Mouse (Mus musculus) limb, embryonic 13.5 days (tissue): ENCODE measurements around the gene Bbx. TPM values are rescaled to one million over a fixed set of nuclear protein-coding genes. Genes with fewer than 3 reads are reported as not detected.

Source experiments
- ATAC-seq: fragments of 200-750 bp; cut with Nextera tagmentation; 2 replicates; pipeline ENCODE4 v1.8.0; 2017; ENCODE audit warnings: low read depth, moderate number of reproducible peaks, moderate TSS enrichment; ENCODE audit not compliant: low FRiP score
- H3K27ac ChIP-seq: fragments of 300-500 bp; sonication (generic); 2 replicates; pipeline ENCODE4 v1.5.1; 2015; ENCODE audit warnings: inconsistent platforms, mild to moderate bottlenecking, moderate library complexity
- H3K27me3 ChIP-seq: fragments of 300-500 bp; sonication (generic); 2 replicates; pipeline ENCODE4 v1.6.1; 2015; ENCODE audit warnings: mild to moderate bottlenecking, inconsistent platforms
- H3K36me3 ChIP-seq: fragments of 300-500 bp; sonication (generic); 2 replicates; pipeline ENCODE4 v1.6.1; 2015; ENCODE audit warnings: inconsistent platforms, mild to moderate bottlenecking, moderate library complexity
- H3K4me1 ChIP-seq: fragments of 300-500 bp; sonication (generic); 2 replicates; pipeline ENCODE4 v1.6.1; 2015; ENCODE audit warnings: inconsistent platforms
- H3K4me2 ChIP-seq: fragments of 300-500 bp; sonication (generic); replicated peaks from 2 replicates; pipeline ENCODE4 v1.6.1; 2015; ENCODE audit warnings: inconsistent platforms, mild to moderate bottlenecking, moderate library complexity
- H3K4me3 ChIP-seq: fragments of 300-500 bp; sonication (generic); 2 replicates; pipeline ENCODE4 v1.5.1; 2015; ENCODE audit warnings: moderate library complexity, mild to moderate bottlenecking, inconsistent platforms
- H3K9ac ChIP-seq: fragments of 300-500 bp; sonication (generic); 2 replicates; pipeline ENCODE4 v1.6.1; 2015; ENCODE audit warnings: mild to moderate bottlenecking, inconsistent platforms
- H3K9me3 ChIP-seq: fragments of 300-500 bp; sonication (generic); 2 replicates; pipeline ENCODE4 v1.6.1; 2016; ENCODE audit warnings: inconsistent platforms
- WGBS: fragments of 180-500 bp; shearing (Covaris S2); methylation state at CpG from one replicate; pipeline ENCODE4 v1.1.7; 2015; 5-methylcytosine and 5-hydroxymethylcytosine counted together
- polyA plus RNA-seq: library from polyadenylated mRNA; unstranded; fragments of >200 nt; fragmentation: Nextera tagmentation; extraction: Ambion mirVana; gene quantifications from 2 replicates; pipeline ENCODE4 v1.2.1, GENCODE M21; 2015

The Bbx gene
- polyA plus RNA-seq, 1 experiment from 2014 or later, result 54.4 TPM

DNA sequence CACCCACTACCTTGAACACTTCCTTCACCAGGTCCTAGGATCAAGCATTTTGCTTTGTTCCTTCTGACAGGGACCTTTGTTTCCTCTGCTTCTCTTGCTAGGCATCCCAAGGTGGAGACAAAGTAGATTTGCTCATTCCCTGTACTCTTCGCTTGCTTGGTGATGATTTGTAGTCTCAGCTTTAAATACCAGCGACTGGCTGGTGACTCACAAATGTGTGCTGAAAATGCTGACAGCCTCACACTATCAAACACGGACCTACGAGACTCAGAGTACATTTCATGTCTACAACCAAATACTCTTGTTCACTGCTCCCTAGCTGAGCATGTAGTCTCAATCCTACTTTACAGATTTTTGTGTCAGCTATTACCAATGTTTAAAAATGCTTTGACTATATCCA lies 220.5 kb downstream of the Bbx start:
- Histone ChIP-seq H3K27me3 (no peaks in the 10 kb centered on the region), H3K4me2 (no peak overlapping the region), H3K9ac (no peak overlapping the region), H3K36me3 (peaks cover 15% of the 10 kb centered on the region), H3K4me3 (no peak overlapping the region), H3K27ac (no peak overlapping the region), H3K9me3 (no peaks in the 10 kb centered on the region), H3K4me1 (no peaks in the 10 kb centered on the region)
- ATAC-seq, result no peak
- WGBS, result 88% methylated on average over 4 of the region's 4 CpGs

DNA sequence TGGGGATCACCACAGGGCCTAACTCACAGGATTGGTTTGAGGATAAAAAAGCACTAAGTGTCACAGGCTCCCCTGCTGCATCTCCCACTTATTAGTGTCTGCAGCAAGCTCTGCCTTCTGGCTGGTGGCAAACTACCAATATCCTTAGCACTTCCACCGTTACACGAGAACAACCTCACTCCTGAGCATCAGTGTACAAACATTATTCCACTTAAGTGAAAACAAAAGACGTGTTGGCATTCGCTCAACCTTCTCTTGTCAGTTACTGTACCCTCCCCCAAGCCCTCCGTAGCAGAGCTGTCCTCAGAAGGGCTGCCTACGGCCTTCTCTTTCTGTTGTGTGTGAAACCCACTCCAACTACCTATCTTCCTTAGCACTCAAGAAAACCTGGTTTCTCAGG lies 221.0 kb downstream of the Bbx start:
- WGBS, result 80% methylated on average over 6 of the region's 6 CpGs
- Histone ChIP-seq H3K9ac (no peak overlapping the region), H3K27me3 (no peaks in the 10 kb centered on the region), H3K9me3 (no peaks in the 10 kb centered on the region), H3K4me2 (no peak overlapping the region), H3K27ac (no peak overlapping the region), H3K36me3 (peaks cover 15% of the 10 kb centered on the region), H3K4me1 (peaks cover 2% of the 10 kb centered on the region; the same call in 1 of the 2 replicates), H3K4me3 (no peak overlapping the region)
- ATAC-seq, result no peak

DNA sequence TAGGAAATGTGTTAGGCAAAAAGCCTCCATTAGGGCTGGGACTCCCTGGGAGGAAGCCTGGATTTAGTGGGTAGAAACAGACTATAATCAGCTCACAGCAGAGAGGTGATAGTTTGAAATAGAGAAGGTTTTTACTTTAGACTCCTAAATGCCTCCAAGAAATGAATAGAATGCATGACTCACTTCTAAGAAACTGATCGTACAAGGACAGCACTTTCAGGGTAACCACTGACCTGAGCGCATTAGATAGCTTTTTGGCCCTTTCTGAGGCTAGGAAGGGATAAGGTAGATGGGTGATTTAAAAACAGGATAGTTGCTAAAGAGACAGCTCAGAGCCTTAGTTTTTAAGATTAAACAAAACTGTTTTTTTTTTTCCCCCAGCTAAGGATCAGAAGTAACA lies 221.4 kb downstream of the Bbx start:
- Histone ChIP-seq H3K9ac (no peak overlapping the region), H3K9me3 (no peaks in the 10 kb centered on the region), H3K4me3 (no peak overlapping the region), H3K4me1 (peaks cover 7% of the 10 kb centered on the region; the same call in 1 of the 2 replicates), H3K36me3 (peaks cover 15% of the 10 kb centered on the region), H3K27me3 (no peaks in the 10 kb centered on the region), H3K27ac (no peak overlapping the region), H3K4me2 (no peak overlapping the region)
- WGBS, result 94% methylated on average over 2 of the region's 2 CpGs
- ATAC-seq, result no peak

DNA sequence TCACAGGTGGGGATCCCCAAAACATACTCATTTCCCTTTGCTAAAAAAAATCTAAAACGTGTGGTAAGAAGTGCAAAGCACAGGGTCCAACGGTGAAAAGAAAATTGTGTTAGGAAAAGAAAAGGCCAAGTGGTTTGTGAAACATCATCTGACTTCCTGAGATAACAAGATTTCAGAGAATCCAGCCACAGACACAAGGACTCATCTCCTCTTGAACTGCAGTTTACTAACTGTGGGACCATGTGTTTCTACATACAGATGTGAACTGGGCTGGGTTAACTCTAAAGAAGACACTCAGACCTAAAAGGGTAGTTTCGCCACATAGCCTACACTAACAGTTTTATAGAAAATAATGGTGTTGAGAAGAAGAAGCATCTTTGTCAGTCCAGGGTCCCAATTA lies 227.2 kb downstream of the Bbx start:
- H3K27me3 ChIP-seq, result no peaks in the 10 kb centered on the region
- H3K36me3 ChIP-seq, result peaks cover 26% of the 10 kb centered on the region
- H3K9me3 ChIP-seq, result no peaks in the 10 kb centered on the region
- no peak for ATAC-seq
- H3K9ac ChIP-seq, result no peak overlapping the region
- H3K4me3 ChIP-seq, result no peak overlapping the region
- H3K4me1 ChIP-seq, result peaks cover 9% of the 10 kb centered on the region; the same call in 1 of the 2 replicates
- 79% methylated on average over 3 of the region's 3 CpGs for WGBS
- H3K27ac ChIP-seq, result no peak overlapping the region
- H3K4me2 ChIP-seq, result no peak overlapping the region

DNA sequence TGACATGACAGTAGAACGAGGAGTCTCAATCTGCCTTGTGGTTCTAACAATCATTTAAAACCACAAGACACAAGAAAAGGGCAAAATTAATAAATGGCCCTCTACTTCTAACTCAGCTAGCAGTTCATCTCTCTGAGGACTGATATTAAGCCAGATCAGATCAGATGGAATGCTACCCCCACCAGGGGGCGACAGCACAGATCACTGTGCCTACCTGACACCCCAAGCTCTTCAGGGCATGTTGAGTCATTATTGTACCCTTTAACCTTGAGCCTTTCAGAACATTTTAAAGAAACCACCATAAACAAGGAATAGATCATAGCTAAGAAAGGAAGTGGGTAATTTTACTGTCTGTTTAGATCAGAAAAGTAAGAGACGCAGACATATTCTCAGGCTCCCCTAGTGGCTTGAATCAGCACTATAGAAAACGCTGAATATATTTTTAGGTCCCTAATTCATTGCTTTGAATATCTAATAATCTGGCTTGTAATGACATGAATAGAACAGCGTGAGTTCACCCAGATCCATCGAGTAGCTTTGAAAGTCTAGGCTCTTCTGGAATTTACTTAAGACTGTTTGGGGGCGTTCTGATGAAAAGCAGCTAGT lies 230.5 kb downstream of the Bbx start:
- Histone ChIP-seq H3K9me3 (no peaks in the 10 kb centered on the region), H3K27ac (no peak overlapping the region), H3K4me3 (no peak overlapping the region), H3K4me2 (no peak overlapping the region), H3K4me1 (peaks cover 9% of the 10 kb centered on the region; the same call in 1 of the 2 replicates), H3K9ac (no peak overlapping the region), H3K27me3 (no peaks in the 10 kb centered on the region), H3K36me3 (peaks cover 32% of the 10 kb centered on the region)
- WGBS, result 89% methylated on average over 7 of the region's 7 CpGs
- no peak for ATAC-seq

DNA sequence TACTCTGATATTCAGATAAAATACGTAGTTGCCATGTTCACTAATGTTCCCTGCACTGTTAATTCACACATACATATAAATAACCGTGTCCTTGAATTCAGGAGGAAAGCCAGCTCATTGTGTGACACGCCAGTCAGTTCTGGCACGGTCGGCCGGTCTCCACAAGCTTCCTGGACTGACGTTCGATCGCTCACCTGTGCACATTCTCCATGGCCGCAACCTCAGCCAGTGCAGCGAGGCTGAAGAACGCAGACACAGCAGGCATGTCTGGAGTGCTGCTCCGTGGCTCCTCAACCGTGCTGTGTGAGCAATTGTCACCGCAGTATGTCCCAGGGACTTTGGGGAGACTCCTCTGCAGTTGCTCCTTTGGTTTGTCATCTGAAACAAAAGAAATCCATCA lies 232.0 kb downstream of the Bbx start:
- Histone ChIP-seq H3K27ac (no peak overlapping the region), H3K4me1 (no peaks in the 10 kb centered on the region), H3K27me3 (no peaks in the 10 kb centered on the region), H3K4me3 (no peak overlapping the region), H3K4me2 (no peak overlapping the region), H3K36me3 (peaks cover 32% of the 10 kb centered on the region), H3K9me3 (no peaks in the 10 kb centered on the region), H3K9ac (no peak overlapping the region)
- WGBS, result 96% methylated on average over 15 of the region's 15 CpGs
- no peak for ATAC-seq

DNA sequence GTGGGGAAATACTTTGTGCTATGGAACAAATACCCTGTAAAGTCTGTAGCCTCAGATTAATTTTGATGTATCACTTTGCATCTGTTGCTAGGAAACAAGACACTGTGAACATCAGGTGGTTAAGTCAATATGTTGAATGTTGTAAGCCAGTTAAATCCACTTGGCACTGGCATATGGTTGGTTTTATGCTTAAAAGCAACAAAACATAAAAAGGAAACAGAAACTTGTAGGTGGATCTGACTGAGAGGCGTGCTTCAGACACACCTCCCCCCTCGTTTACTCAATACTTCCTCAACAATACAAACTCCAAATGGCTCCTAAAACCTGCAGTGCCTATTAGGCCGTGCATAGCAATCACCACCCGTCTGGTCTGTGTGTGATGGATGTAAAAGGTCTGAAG lies 236.1 kb downstream of the Bbx start:
- Histone ChIP-seq H3K9me3 (no peaks in the 10 kb centered on the region), H3K4me1 (no peaks in the 10 kb centered on the region), H3K9ac (no peak overlapping the region), H3K4me3 (no peak overlapping the region), H3K27ac (no peak overlapping the region), H3K27me3 (no peaks in the 10 kb centered on the region), H3K36me3 (peaks cover 41% of the 10 kb centered on the region), H3K4me2 (no peak overlapping the region)
- WGBS, result 24% methylated on average over 4 of the region's 4 CpGs
- no peak for ATAC-seq

DNA sequence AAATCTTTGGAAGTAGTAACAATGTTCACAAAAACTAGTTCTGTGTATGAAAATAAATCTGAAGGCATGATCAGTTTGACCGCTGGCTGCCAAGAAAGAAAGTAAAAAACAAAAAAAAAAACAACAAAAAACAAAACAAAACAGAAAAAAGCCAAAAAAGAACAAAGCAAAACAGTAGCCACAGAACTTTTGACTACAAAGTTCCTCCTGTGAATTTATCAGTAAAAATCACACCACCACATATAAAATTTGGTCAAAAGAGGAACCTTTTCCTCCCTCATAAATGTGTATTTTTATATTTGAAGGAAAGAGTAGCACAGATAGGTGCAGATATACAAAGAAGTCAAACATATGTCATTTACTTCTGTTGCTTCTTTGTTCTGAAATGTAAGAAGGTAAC lies 239.6 kb downstream of the Bbx start:
- 95% methylated on average over 1 of the region's 1 CpGs for WGBS
- Histone ChIP-seq H3K4me2 (no peak overlapping the region), H3K9me3 (no peaks in the 10 kb centered on the region), H3K27ac (no peak overlapping the region), H3K36me3 (peaks cover 18% of the 10 kb centered on the region), H3K4me3 (no peak overlapping the region), H3K27me3 (no peaks in the 10 kb centered on the region), H3K9ac (no peak overlapping the region), H3K4me1 (no peaks in the 10 kb centered on the region)
- ATAC-seq, result no peak

DNA sequence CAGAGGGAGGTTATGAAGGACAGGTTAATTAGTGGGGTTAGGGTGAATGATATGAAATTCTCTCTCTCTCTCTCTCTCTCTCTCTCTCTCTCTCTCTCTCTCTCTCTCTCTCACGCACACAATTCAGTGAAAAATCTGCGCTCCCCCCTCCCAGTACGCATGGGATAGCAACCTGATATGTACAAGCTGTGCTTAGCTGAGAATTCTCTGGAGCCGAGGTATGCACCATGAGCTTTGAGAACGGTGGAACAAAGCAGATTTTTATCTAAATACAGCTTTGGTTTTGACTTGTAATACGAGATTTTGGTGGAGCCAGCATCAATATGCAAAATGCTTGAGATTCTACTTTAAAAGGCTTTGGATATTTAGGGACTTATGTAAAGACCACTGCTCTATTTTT lies 243.1 kb downstream of the Bbx start:
- no peak overlapping the region for H3K4me3 ChIP-seq
- H3K9ac ChIP-seq, result no peak overlapping the region
- no peak overlapping the region for H3K27ac ChIP-seq
- no peaks in the 10 kb centered on the region for H3K27me3 ChIP-seq
- WGBS, result 49% methylated on average over 6 of the region's 6 CpGs
- no peaks in the 10 kb centered on the region for H3K9me3 ChIP-seq
- ATAC-seq, result no peak
- H3K4me2 ChIP-seq, result no peak overlapping the region
- peaks cover 15% of the 10 kb centered on the region for H3K36me3 ChIP-seq
- H3K4me1 ChIP-seq, result peaks cover 12% of the 10 kb centered on the region

DNA sequence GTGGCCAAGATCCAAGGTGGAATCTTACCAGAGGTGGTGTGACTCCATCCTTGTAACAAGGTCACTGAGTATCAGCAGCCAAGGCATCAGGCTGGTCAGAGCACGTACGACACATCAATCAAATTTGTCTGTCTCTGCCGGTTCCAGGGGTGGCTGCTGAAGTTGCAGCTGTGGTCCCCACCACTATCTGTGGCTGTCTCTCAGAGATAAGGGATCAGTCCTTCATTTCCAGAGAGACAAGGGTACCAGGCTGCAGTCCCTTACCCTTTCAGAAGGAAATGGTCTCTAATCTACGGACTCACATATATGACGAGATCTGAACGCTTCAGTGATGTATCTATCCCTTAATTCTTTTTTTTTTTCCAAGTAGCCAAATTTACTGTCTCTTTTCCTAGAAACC lies 245.6 kb downstream of the Bbx start:
- Histone ChIP-seq H3K36me3 (no peaks in the 10 kb centered on the region), H3K27ac (no peak overlapping the region), H3K4me2 (no peak overlapping the region), H3K4me1 (peaks cover 12% of the 10 kb centered on the region), H3K27me3 (no peaks in the 10 kb centered on the region), H3K4me3 (no peak overlapping the region), H3K9ac (no peak overlapping the region), H3K9me3 (no peaks in the 10 kb centered on the region)
- 76% methylated on average over 6 of the region's 6 CpGs for WGBS
- no peak for ATAC-seq

DNA sequence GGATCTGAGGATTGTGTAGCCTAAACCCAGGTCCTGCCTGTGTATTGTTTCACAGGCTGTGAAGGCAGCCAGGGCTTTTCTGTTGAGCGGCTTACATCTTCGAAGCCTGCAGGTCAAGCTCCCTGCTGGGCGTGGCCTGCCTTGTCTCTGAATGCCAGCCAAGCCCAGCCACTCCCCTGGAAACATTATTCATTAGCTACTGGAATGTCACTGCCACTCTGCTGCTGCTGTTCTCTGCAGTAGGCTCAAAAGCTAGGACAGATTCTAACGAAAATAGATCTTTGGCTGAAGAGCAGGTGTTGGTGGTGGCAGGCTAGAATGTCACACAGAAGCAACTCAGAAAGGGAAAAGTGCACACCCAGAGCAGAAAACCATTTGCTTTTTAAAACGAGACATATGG lies 247.1 kb downstream of the Bbx start:
- Histone ChIP-seq H3K27me3 (no peaks in the 10 kb centered on the region), H3K4me3 (no peak overlapping the region), H3K9me3 (no peaks in the 10 kb centered on the region), H3K4me1 (peaks cover 12% of the 10 kb centered on the region), H3K36me3 (no peaks in the 10 kb centered on the region), H3K9ac (no peak overlapping the region), H3K27ac (no peak overlapping the region), H3K4me2 (no peak overlapping the region)
- ATAC-seq, result peak; percentile 66
- 10% methylated on average over 5 of the region's 5 CpGs for WGBS

DNA sequence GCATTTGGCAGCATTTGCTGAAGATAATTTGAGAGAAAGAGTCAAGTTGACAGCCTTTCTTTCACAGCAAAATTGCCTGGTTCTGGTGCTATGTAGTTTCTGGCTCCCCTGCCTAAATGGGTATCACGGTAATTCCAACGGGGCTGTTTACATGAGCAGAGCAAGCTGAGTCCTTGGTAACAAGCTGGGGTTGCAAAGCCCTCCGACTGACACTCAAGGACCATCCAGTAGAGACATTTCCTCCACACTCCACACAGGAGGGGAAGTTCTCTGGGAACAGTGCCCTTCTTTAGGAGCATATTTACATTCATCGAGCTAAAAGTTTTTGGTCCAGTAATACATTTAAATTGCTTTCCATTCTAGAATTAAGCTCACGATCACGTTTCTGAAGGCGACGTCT lies 249.2 kb downstream of the Bbx start:
- ATAC-seq, result no peak
- no peak overlapping the region for H3K27ac ChIP-seq
- H3K9me3 ChIP-seq, result no peaks in the 10 kb centered on the region
- H3K9ac ChIP-seq, result no peak overlapping the region
- H3K36me3 ChIP-seq, result no peaks in the 10 kb centered on the region
- peaks cover 12% of the 10 kb centered on the region for H3K4me1 ChIP-seq
- no peaks in the 10 kb centered on the region for H3K27me3 ChIP-seq
- no peak overlapping the region for H3K4me2 ChIP-seq
- WGBS, result 75% methylated on average over 8 of the region's 8 CpGs
- no peak overlapping the region for H3K4me3 ChIP-seq

DNA sequence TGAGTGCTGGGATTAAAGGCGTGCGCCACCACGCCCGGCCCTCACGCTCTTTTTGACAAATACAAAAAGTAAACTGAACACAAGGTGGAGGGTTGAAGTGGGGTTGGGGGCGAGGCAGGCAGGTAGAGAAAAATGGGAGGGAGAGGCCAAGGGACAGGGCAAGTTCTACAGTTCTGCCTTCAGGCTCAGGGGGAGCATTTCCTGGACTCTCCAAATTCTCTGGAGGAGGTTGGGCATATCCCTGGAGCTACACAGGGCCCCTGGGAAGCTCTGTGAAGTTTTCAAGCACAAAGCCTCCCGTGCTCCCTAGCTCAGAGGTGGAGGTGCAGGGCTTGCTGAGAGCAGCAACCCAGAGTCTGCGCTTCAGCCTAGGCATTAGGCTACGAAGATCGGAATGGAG lies 249.6 kb downstream of the Bbx start:
- H3K4me3 ChIP-seq, result no peak overlapping the region
- no peak overlapping the region for H3K9ac ChIP-seq
- no peaks in the 10 kb centered on the region for H3K27me3 ChIP-seq
- 84% methylated on average over 10 of the region's 10 CpGs for WGBS
- no peaks in the 10 kb centered on the region for H3K9me3 ChIP-seq
- H3K4me1 ChIP-seq, result peaks cover 12% of the 10 kb centered on the region
- no peak overlapping the region for H3K27ac ChIP-seq
- no peak for ATAC-seq
- H3K4me2 ChIP-seq, result no peak overlapping the region
- no peaks in the 10 kb centered on the region for H3K36me3 ChIP-seq
